Mouse (Mus musculus) embryonic facial prominence, embryonic 11.5 days (tissue): ENCODE results near the gene Gm45902. TPM values are rescaled to one million over a fixed set of nuclear protein-coding genes. Genes with fewer than 3 reads are reported as not detected.

Experiments used
- ATAC-seq: fragments of 200-750 bp; cut with Nextera tagmentation; replicated peaks from 2 replicates; pipeline ENCODE4 v1.8.0; 2017; ENCODE audit warnings: low read depth; ENCODE audit not compliant: insufficient number of reproducible peaks, low FRiP score, low TSS enrichment
- DNase-seq: peaks from one replicate; pipeline ENCODE4 v3.0.0-alpha.2; 2015; ENCODE audit warnings: low spot score
- H3K27ac ChIP-seq: fragments of 300-500 bp; sonication (generic); replicated peaks from 2 replicates; pipeline ENCODE4 v1.5.1; 2014; ENCODE audit warnings: mild to moderate bottlenecking, low read depth, low read length, control low read depth
- H3K27me3 ChIP-seq: fragments of 300-500 bp; sonication (generic); 2 replicates; pipeline ENCODE4 v1.6.1; 2014; ENCODE audit warnings: mild to moderate bottlenecking, low read length, moderate library complexity, mixed read lengths; ENCODE audit not compliant: control insufficient read depth, insufficient read depth
- H3K36me3 ChIP-seq: fragments of 300-500 bp; sonication (generic); replicated peaks from 2 replicates; pipeline ENCODE4 v1.6.1; 2014; ENCODE audit warnings: low read depth, mild to moderate bottlenecking, low read length, moderate library complexity, mixed read lengths; ENCODE audit not compliant: control insufficient read depth, insufficient read depth
- H3K4me1 ChIP-seq: fragments of 300-500 bp; sonication (generic); 2 replicates; pipeline ENCODE4 v1.6.1; 2014; ENCODE audit warnings: low read length, mixed read lengths; ENCODE audit not compliant: control insufficient read depth, insufficient read depth
- H3K4me2 ChIP-seq: fragments of 300-500 bp; sonication (generic); 2 replicates; pipeline ENCODE4 v1.6.1; 2014; ENCODE audit warnings: low read depth, mild to moderate bottlenecking, control low read depth, low read length, moderate library complexity
- H3K4me3 ChIP-seq: fragments of 300-500 bp; sonication (generic); 2 replicates; pipeline ENCODE4 v1.5.1; 2014; ENCODE audit warnings: low read depth, low read length, control low read depth
- H3K9ac ChIP-seq: fragments of 300-500 bp; sonication (generic); replicated peaks from 2 replicates; pipeline ENCODE4 v1.6.1; 2014; ENCODE audit warnings: mild to moderate bottlenecking, control low read depth, low read length
- H3K9me3 ChIP-seq: fragments of 300-500 bp; sonication (generic); replicated peaks from 2 replicates; pipeline ENCODE4 v1.6.1; 2016; ENCODE audit warnings: mild to moderate bottlenecking, low read length, inconsistent platforms, mixed read lengths; ENCODE audit not compliant: control insufficient read depth
- WGBS: fragments of 180-500 bp; shearing (Covaris S2); extraction: QIAGEN DNeasy Blood & Tissue Kit; methylation state at CpG from one replicate; pipeline ENCODE4 v1.1.7; 2014; 5-methylcytosine and 5-hydroxymethylcytosine counted together
- polyA plus RNA-seq: library from polyadenylated mRNA; unstranded; fragments of >200 nt; fragmentation: Nextera tagmentation; extraction: Ambion mirVana; gene quantifications from 2 replicates; pipeline ENCODE4 v1.2.1, GENCODE M21; 2014

Gm45902 gene
- polyA plus RNA-seq, 1 experiment from 2014 or later = 7.1 TPM

DNA sequence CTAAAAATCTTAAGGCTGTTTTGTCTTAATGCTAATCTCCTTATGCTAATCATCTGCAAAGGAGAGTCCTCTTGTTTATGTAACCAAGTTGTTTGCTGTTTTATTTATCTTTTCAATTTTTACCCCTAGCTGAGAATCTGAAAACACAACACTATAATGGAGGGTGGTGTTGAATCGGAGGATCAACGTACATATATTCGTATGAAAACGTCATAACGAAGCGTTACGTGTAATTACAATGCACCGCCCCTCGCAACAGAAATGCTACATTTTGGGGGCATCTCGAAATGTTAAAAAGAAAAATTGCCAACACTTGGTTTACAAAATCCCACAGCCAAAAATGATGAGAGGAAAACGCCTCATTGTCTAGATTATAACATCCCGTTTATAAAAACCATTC is 38.7 kb downstream of the Gm45902 start:
- ATAC-seq = no peak
- WGBS = 1% methylated on average over 12 of the region's 12 CpGs
- H3K4me3 ChIP-seq = peak overlapping the region; percentile 71
- no peaks in the 10 kb centered on the region for H3K27me3 ChIP-seq
- peak overlapping the region; percentile 84 for H3K27ac ChIP-seq
- peak overlapping the region; percentile 78 for H3K9ac ChIP-seq
- H3K9me3 ChIP-seq = no peaks in the 10 kb centered on the region
- peak overlapping the region; percentile 36 for H3K4me2 ChIP-seq
- H3K4me1 ChIP-seq = no peaks in the 10 kb centered on the region
- peak; percentile 58 for DNase-seq
- H3K36me3 ChIP-seq = no peaks in the 10 kb centered on the region; the same call in 1 of the 2 replicates

DNA sequence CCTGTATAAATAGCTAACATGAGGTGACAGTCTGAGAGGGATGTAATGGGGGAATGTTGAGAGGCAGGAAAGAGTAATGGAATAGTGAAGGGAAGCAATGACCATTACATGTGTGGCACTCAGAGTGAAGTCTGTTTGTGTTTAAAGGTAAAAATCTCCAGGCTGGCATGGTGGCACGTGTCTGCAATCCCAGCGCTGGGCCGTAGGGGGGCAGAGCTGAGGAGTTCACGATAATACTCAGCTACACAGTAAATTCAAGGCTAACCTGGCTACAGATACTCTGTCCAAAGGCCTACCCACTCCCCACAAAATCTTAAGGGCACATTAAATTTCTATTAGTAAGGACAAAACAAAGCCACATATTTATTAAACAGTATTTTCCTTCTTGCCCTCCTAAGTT is 56.0 kb downstream of the Gm45902 start:
- H3K36me3 ChIP-seq = no peaks in the 10 kb centered on the region; the same call in none of the 2 replicates
- no peak overlapping the region for H3K9ac ChIP-seq
- no peaks in the 10 kb centered on the region for H3K4me1 ChIP-seq
- H3K9me3 ChIP-seq = no peaks in the 10 kb centered on the region
- no peak for DNase-seq
- 78% methylated on average over 4 of the region's 4 CpGs for WGBS
- no peak overlapping the region for H3K27ac ChIP-seq
- no peak overlapping the region for H3K4me3 ChIP-seq
- H3K4me2 ChIP-seq = no peak overlapping the region
- no peaks in the 10 kb centered on the region for H3K27me3 ChIP-seq
- ATAC-seq = no peak

Other genes starting within 250 kb of the Gm45902 start
- gene Nmt2, start 228.6 kb downstream of the Gm45902 start, polyA plus RNA-seq = 46.0 and 46.1 TPM in 2 replicates
- 22.2 and 22.4 TPM in 2 replicates for gene Rpp38, start 180.1 kb downstream of the Gm45902 start, polyA plus RNA-seq
- 0.43 and 0.74 TPM in 2 replicates for gene Acbd7, start 176.6 kb downstream of the Gm45902 start, polyA plus RNA-seq
- not detected in 2 replicates for gene Olah, start 115.6 kb downstream of the Gm45902 start, polyA plus RNA-seq
- gene Meig1, start 90.1 kb downstream of the Gm45902 start, polyA plus RNA-seq = not detected in 2 replicates
- 5.8 and 5.9 TPM in 2 replicates for gene Dclre1c, start 88.7 kb downstream of the Gm45902 start, polyA plus RNA-seq
- gene Suv39h2, start 37.8 kb downstream of the Gm45902 start, polyA plus RNA-seq = 47.4 and 54.5 TPM in 2 replicates
- 122 and 125 TPM in 2 replicates for gene Hspa14, start within 50 bp of the Gm45902 start, polyA plus RNA-seq
- gene Cdnf, start 240 bp upstream of the Gm45902 start, polyA plus RNA-seq = 0.36 TPM in 1 of 2 replicates, not detected in the other
- 79.4 and 80.6 TPM in 2 replicates for gene Fam107b, start 57.7 kb upstream of the Gm45902 start, polyA plus RNA-seq